Mouse (Mus musculus) B cell, adult 2 months (primary cell): Measurements from ENCODE around the gene Nfatc3.

Source experiments
- DNase-seq, 2 experiments: peaks; one replicate each; pipeline ENCODE4 v3.0.0; 2022

Gene Nfatc3

DNA sequence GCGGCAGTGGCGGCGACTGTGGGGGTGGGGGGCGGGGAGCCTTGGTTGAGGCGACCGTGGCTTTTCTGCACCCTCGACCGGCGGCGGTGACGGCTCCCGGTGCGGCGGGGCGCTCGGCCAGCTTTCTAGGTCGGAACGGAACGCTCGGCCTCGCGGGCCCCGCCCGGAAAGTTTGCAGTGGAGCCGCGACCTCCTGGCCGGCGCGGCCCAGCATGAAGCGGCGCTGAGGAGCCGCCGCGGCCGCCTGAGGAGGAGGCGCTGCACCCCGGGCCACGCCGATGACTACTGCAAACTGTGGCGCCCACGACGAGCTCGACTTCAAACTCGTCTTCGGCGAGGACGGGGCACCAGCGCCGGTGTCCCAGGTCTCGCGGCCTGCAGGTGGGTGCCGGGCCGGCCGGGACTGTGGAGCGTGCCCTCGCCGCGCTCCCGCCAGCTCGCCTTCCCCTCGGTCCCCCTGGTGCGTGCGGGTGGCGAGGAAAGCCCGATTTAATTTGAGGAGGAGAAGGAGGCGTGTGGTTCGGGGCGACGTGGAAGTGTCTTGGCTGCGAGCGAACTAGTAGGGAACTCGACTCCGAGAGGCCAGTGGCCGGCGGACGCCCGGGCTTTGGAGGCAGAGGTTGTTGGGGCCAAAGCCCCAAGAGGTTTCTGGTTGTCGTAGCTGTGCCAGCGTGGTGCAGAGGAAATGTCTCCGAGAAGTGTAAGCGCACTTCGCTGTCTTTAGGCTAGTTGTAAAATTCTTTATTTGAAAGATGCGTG, 1.2 kb downstream of the Nfatc3 start:
- DNase-seq: peak; percentile 70 to 77

DNA sequence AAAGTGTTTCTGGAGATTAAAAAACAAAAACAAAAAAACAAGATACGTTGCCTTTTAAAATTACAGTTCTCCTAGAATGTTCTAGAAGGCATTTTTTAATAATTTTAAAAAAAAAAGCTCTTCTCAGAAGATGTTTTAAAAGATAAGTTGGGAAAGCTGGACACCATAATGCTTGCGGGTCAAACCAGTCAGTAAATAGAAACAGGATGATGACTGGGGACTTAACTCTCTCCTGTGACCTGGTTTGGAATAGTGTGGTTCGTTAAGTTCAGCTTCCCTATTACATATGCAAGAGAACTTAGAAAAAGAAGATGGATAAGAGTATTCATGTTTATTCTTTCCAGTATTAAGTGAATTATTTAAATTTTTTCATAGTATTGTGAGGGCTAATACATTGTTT, 1.9 kb downstream of the Nfatc3 start:
- no peak for DNase-seq

DNA sequence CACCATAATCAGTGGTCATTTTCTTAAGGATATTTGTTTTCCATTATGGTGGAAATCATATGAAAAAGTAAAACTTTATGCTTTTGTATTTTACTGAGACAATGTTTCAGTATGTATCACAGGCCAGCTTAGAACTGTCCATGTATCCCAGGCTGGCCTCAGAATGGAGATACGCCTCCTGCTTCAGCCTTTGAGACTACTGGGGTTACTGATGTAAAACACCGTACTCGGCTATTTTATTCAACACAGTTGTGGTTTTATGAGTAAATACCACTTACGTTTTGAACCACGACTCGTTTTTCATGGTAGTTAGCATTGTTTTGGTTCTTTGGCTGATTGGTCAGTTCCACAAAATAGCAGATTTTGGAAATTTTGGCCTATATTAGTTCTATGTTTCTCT, 3.0 kb downstream of the Nfatc3 start:
- no peak for DNase-seq

DNA sequence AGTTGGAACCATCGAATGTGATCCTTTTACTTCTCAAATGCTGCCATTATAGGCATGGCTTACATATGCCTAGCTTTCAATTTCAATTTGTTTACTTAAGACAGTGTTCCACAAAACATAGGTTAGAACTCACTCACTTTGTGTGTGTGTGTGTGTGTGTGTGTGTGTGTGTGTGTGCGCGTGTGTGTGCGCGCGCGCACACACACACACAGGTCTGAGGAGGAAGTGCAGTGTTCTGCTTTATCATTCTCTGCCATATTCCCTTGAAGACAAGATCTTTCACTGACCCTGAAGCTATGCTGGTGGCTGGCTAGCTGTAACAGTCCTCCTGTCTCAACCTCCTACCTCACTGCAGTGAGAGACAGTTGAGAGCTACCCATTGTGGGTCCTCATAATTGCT, 4.4 kb downstream of the Nfatc3 start:
- peak in 1 of 2 experiments; percentile 27 for DNase-seq

DNA sequence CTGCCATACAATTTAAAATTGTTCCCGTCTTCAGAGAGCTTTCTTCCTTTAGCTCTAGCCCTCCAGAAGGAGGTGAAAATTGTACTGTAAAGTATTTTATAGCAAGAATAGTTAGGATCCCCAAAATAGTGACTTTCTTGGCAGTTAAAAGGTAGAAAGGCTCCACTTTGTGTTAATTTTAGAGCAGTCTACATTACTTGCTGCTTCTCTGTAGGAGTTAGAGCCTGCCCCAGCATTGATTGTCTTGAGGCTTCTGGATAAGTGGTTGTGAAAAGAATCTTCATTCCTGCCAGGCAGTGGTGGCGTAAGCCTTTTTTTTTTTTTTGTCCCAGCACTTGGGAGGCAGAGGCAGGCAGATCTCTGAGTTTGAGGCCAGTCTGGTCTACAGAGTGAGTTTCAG, 8.1 kb downstream of the Nfatc3 start:
- no peak for DNase-seq

DNA sequence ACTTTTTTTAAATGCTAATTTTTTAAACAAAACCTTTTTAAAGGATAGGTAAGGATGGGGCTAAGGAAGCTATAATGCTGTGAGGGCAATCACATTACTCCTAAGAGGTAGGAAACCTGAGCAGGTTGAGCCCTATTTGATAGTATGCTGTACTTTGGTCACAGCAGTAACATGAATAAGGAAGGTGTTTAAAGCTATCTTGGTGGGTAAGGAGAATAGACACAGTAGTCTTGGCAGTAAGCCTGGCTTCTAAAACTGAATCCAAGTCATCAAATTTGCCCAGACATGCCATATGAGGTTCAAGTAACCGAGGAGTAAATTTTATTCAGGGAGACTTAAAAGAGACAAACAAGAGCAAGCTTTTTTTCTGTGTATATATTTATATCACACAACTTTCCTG, 10.9 kb downstream of the Nfatc3 start:
- DNase-seq: no peak

DNA sequence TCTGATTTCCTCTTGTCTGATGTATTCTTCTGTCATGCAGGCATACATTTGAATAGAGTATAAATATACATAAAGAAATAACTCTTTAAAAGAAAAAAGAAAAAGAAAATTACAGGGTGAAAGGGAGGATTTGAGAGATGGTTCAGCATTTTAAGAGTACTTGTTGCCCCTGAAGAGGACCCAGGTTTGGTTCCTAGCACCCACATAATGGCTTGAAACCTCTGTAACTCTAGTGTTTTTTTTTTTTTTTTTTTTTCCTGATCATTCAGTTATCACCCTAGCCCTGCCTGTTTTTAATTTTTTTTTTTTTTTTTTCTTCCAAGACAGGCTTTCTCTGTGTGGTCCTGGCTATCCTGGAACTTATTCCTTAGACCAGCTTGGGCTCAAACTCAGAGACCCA, 13.5 kb downstream of the Nfatc3 start:
- DNase-seq: no peak

DNA sequence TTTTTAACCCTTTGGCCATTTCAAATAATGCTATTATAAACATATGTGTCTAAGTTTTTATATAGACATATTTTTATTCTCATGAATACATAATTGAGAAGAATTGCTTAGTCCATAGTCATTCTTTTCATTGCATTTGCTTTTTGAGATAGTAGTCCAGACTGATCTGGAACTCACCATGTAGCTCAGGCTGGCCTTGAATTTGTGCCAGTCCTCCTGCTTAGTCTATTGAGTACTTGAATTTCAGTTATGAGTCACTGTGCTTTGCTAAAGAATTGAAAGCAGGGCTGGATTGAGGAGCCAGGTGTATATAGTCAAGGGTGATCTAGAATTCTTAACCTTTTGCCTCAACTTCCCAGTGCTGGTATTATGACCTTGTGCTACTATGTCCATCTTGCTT, 15.6 kb downstream of the Nfatc3 start:
- DNase-seq: no peak

DNA sequence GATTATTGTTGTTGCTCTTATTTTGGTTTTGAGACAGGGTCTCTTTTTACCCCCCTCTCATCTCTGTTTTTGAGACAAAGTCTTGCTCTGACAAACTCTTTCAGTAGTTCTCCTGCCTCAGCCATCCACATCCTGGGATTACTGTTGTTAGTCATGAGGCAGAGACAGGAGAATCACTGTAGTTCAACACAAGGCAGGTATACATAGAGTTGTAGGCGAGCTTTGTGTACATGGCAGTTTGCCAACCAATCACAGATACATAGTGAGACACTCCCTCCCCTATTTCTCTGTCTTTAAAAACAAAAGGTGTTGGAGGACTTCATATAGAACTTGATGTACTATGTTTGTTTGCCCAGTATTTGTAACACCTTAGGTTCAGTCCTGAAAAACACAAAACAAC, 16.0 kb downstream of the Nfatc3 start:
- DNase-seq: no peak

DNA sequence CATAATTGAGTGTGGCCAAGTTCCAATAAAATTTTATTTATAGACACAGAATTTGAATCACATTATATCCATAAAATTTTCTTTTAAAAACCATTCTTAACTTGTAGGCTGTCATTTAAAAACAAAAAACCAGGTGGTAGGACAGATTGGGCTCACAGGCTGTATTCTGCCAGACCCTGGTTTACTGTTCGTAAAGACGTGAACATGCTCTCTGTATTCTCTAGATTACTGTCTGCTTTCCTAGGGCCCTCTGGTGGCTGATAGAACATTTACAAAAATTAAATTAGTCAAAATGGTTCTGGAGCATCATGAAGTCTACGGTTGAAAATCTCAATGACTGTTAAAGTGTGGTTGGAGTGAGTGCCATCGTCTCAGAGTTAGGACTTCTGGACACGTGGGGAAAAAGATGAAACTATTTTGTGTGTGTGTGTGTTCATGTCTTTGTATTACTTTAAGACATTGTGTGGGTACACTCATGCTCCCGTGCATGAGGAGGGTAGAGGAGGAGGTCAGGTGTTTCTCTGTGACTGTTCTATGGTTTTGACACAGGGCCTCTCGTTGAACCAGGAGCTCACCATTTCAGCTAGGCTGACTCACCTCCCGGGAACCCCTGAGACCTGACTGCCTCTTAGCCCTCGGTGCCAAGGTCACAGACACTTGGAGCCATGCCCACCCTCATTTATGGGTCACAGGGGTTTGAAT, 16.7 kb downstream of the Nfatc3 start:
- peak; percentile 50 to 56 for DNase-seq

DNA sequence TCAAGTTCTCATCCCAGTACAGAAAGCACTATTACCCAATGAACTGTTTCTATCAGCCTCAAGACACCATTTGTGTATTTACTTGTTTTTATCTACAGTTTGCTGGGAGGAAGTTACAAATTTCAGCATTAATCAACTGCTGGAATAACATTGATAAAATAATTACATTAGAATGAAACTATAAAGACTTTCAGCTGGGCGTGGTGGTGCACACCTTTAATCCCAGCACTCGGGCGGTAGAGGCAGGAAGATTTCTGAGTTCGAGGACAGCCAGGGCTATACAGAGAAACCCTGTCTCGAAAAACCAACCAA, 17.2 kb downstream of the Nfatc3 start:
- no peak for DNase-seq

DNA sequence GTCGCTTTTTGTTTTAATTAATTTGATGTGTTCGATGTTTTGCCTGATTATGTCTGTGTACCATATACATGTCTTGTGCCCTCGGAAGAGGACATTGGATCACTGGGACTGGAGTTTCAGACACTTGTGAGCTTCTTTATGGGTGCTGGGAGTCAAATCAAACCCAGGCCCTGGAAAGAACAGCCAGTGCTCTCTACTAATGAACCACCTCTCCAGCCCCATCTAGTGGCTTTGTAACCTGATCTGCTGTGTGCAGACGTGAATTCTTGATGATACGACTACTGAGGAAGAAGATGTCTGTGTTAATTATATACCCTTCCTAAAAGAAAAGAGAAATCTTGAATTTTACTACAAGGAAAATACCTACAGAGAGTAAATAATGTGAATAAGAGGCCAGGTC, 18.0 kb downstream of the Nfatc3 start:
- peak; percentile 67 to 74 for DNase-seq

DNA sequence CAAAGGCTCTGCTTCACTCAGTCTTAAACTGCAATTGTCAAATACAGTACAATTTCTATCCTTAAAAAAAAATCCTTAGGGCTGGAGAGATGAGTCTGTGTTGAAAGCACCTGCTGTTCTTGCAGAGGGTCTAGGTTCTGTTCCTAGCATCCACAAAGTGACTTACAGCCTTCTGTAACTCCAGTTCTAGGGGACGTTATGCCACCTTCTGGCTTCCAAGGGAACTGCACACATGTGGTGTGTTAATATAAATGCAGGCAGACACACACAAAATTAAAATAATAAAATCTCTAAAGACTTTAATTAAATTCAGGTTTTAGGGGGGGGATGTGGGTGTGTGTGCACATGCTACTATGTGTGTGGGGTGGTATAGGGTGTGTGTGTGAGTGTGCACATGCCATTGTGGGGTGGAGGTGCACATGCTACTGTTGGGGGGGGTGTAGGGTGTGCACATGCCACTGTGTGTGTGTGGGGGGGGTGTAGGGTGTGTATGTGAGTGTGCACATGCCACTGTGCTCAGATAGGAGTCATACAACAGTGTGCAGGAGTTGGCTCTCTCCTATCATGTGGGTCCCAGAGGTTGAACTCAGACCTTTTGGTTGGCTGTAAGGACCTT, 18.9 kb downstream of the Nfatc3 start:
- peak; percentile 26 to 32 for DNase-seq

DNA sequence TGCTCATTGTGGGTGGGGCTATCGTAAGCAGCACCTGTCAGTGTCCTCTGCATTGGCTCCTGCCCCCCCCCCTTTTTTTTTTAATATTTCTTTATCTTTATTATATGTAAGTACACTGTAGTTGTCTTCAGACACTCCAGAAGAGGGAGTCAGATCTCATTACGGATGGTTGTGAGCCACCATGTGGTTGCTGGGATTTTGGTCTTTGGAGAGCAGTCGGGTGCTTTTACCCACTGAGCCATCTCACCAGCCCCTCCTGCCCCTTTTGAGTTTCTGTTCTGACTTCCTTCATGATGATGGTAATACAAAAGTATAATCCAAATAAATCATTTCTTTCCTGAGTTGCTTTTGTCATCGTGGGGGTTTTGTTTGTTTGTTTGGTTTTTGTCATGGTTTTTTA, 43.7 kb downstream of the Nfatc3 start:
- DNase-seq: no peak

DNA sequence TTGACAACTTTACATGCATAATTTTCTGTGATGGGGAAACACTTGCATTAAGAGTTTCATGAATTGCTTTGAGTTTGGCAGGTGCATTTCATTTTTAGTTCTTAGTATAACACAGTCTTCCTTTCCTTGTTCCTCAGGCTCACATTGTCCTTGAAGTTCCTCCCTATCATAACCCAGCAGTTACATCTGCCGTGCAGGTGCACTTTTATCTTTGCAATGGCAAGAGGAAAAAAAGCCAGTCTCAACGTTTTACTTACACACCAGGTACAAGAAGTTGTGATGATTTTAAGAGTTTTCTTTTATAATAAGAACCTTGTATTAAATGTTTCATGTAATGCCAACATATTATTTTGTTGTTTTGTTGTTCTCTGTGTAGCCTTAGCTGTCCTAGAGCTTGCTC, 45.2 kb downstream of the Nfatc3 start:
- no peak for DNase-seq

DNA sequence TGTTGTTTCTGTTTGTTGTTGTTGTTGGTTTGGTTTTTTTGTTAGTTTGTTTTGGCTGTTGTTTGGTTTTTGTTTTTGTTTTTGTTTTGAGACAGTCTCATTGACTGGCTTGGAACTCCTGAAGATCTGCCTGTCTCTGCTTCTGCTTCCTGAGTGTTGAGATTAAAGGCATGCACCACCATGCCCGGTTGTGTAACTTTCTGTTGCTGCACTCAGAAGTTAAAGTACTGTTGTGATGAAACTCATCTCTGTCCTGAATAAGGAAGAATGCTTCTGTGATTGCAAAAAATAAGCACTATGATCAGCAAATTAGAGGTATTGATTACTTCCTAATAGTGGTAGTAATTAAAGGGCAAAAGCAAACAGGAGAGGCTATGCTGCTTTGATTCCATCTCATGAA, 47.6 kb downstream of the Nfatc3 start:
- DNase-seq: no peak

DNA sequence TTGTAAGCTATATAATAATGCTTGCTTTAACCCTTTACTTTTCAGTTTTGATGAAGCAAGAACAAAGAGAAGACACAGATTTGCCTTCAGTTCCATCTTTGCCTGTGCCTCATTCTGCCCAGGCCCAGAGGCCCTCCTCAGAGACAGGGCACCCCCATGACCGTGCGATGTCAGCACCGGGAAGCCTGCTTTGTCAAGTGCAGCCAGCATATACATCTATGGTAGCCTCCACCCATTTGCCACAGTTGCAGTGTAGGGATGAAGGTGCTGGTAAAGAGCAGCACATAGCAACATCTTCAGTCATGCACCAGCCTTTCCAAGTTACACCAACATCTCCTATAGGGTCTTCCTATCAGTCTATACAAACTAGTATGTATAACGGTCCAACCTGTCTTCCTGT, 49.4 kb downstream of the Nfatc3 start:
- DNase-seq: no peak

DNA sequence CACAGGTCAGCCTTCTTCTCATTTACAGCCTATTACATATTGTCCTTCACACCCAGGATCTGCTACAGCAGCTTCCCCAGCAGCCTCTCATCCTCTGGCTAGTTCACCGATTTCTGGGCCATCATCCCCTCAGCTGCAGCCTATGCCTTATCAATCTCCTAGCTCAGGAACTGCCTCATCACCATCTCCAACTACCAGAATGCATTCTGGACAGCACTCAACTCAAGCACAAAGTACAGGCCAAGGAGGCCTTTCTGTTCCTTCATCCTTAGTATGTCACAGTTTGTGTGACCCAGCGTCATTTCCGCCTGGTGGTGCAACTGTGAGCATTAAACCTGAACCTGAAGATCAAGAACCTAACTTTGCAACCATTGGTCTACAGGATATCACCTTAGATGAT, 50.1 kb downstream of the Nfatc3 start:
- DNase-seq: peak in 1 of 2 experiments; percentile 23

DNA sequence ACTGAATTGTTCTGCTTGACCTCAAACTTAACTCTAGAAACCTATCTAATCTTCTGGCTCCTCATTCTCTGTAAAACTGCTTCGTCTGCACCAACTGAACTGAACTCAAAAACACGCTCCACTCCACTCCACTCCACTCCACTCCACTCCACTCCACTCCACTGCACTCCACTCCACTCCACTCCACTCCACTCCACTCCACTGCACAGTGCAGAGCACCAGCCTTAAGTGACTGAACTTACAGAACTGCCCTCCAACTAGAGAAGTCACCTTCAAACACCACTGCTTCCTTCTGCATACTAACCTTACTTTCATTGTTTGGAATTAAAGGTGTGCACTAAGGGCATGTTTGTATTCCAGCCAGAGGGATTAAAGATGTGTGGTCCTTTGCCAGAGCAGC, 53.4 kb downstream of the Nfatc3 start:
- no peak for DNase-seq

DNA sequence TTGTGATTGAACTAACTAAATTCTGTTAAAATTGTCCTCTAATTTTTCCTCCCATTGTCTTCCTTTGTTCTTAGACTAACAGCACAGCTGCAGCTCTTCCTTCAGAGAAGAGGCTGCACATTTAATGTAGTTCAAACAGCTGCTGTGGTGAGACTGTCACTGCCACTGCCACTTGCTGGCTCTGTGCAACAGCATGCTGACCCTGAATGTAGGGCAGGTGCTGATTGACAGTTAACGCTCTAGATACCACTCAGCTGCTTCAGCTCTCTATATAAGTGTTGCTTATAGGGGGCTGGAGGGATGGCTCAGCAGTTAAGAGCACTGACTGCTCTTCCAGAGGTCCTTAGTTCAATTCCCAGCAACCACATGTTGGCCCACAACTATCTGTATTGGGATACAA, 53.9 kb downstream of the Nfatc3 start:
- no peak for DNase-seq

DNA sequence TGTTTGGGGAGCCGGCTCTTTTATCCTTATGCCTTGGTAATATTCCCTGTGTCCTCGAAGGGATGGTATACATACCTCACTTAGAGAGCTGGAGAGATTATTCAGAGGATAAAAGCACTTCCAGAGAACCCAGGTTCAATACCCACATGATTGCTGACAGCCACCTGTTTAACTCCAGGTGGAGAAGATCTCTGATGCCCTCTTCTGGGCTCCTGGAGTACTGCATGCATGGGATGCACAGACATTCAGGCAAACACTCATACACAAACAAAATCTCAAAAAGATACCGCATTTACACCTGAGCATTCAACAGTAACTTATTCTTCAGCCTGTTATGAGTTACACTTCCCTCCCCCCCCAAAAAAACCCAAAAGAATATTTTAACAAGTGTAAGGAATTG, 57.3 kb downstream of the Nfatc3 start:
- peak; percentile 74 to 79 for DNase-seq

DNA sequence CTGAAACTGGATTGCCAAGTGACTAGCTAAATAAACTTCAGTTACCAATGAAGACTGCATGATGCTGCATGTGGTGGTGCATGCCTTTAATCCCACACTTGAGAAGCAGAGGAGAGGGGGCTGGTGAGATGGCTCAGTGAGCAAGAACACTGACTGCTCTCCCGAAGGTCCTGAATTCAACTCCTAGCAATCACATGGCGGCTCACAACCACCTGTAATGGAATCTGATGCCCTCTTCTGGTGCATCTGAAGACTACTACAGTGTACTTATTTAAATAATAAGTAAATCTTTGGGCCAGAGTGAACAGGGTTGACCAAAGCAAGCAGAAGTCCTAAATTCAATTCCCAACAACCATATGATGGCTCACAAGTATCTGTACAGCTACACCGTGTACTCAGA, 64.8 kb downstream of the Nfatc3 start:
- DNase-seq: no peak

DNA sequence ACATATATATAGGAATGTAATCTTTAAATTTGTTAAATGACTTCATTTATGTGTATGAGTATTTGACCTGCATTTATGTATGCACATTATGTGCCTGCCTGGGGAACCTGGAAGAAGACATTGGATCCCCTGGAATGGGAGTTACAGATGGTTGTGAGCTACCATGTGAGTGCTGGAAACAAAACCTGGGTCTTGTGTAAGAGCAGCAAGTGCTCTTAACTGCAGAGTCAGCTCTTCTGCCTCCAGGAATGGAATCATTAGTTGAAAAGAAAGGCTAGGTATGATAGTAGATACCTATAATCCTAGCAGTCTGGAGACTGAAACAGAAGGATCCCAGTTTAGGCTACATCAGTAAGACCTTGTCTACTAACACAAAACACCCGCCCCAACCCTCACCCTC, 67.4 kb downstream of the Nfatc3 start:
- no peak for DNase-seq

DNA sequence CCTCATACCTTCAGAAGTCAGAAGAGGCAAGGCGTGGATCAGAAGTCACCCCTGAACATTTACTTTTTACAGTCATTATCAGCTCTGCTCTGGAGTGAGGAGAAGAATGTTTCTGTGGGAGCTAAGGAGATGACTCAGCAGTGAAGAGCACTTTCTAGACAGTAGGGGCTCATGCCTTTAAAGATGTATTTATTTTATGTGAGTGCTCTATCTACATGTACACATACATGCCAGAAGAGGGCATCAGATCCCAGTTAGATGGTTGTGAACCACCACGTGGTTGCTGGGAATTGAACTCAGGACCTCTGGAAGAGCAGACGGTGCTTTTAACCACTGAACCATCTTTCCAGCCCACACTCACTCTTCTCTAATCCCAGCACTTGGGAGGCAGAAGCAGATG, 68.4 kb downstream of the Nfatc3 start:
- DNase-seq: no peak
